Mouse (Mus musculus): ENCODE data around the gene Macrod1.

DNA sequence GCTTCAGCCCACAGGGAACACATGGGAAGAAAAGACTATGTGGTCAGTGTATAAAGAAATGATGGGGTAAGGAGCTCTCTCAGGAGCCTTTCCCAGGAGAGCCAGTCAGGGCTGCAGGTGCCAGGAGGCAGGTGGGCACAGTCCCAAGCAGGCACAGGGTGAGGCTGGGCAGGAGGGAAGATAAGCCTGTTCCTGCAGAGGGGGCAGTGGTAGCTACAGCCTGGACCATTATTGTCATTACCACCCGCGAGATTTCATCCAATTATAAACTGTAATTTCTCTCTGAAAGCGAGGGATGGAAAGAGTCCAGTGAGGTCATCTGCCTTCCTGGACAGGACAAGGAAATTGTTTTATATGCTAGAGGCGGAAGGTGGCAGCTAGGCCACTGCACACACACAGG, 50.6 kb downstream of the Macrod1 start:
- TF ChIP-seq POLR2A (IDR thresholded peaks at IDR 0.05; ENCODE audit: low read depth, low read length) (no peak), CTCF (IDR thresholded peaks at IDR 0.05; ENCODE audit: extremely low read depth, insufficient read depth, insufficient read length, insufficient replicate concordance) (no peak)

Measured in spleen, adult 2 months (tissue).